Mouse (Mus musculus) limb, embryonic 12.5 days (tissue): ENCODE results near the gene Rbpj. TPM values are rescaled to one million over a fixed set of nuclear protein-coding genes. Genes with fewer than 3 reads are reported as not detected.

Experiments
- ATAC-seq: fragments of 200-750 bp; cut with Nextera tagmentation; 2 replicates; pipeline ENCODE4 v1.8.0; 2017; ENCODE audit warnings: low read depth, moderate TSS enrichment; ENCODE audit not compliant: insufficient number of reproducible peaks, insufficient read depth, low FRiP score, low TSS enrichment
- H3K27ac ChIP-seq: fragments of 300-500 bp; sonication (generic); 2 replicates; pipeline ENCODE4 v1.5.1; 2016; ENCODE audit warnings: mild to moderate bottlenecking, moderate library complexity
- H3K27me3 ChIP-seq: fragments of 300-500 bp; sonication (generic); 2 replicates; pipeline ENCODE4 v1.6.1; 2016; ENCODE audit warnings: mild to moderate bottlenecking, moderate library complexity
- H3K36me3 ChIP-seq: fragments of 300-500 bp; sonication (generic); 2 replicates; pipeline ENCODE4 v1.6.1; 2016; ENCODE audit warnings: mild to moderate bottlenecking, moderate library complexity
- H3K4me1 ChIP-seq: fragments of 300-500 bp; sonication (generic); replicated peaks from 2 replicates; pipeline ENCODE4 v1.6.1; 2016
- H3K4me2 ChIP-seq: fragments of 300-500 bp; sonication (generic); 2 replicates; pipeline ENCODE4 v1.6.1; 2016; ENCODE audit warnings: mild to moderate bottlenecking, moderate library complexity
- H3K4me3 ChIP-seq: fragments of 300-500 bp; sonication (generic); replicated peaks from 2 replicates; pipeline ENCODE4 v1.5.1; 2016; ENCODE audit warnings: mild to moderate bottlenecking
- H3K9ac ChIP-seq: fragments of 300-500 bp; sonication (generic); replicated peaks from 2 replicates; pipeline ENCODE4 v1.6.1; 2016; ENCODE audit warnings: mild to moderate bottlenecking, moderate library complexity
- H3K9me3 ChIP-seq: fragments of 300-500 bp; sonication (generic); 2 replicates; pipeline ENCODE4 v1.6.1; 2016; ENCODE audit warnings: mild to moderate bottlenecking, moderate library complexity
- WGBS: fragments of 180-500 bp; shearing (Covaris S2); methylation state at CpG from one replicate; pipeline ENCODE4 v1.1.7; 2016; 5-methylcytosine and 5-hydroxymethylcytosine counted together
- polyA plus RNA-seq: library from polyadenylated mRNA; unstranded; fragments of >200 nt; fragmentation: Nextera tagmentation; extraction: Ambion mirVana; gene quantifications from 2 replicates; pipeline ENCODE4 v1.2.1, GENCODE M21; 2016

Rbpj gene
- polyA plus RNA-seq, 1 experiment from 2014 or later: 51.3 TPM

- H3K9me3 ChIP-seq: no peaks in the 10 kb centered on the region
- no peak for ATAC-seq
- 74% methylated on average over 3 of the region's 3 CpGs for WGBS
- no peaks in the 10 kb centered on the region for H3K4me1 ChIP-seq
- H3K27me3 ChIP-seq: no peaks in the 10 kb centered on the region
- H3K36me3 ChIP-seq: peaks cover 23% of the 10 kb centered on the region
- H3K4me2 ChIP-seq: no peak overlapping the region
- H3K27ac ChIP-seq: no peak overlapping the region
- H3K4me3 ChIP-seq: no peak overlapping the region
- H3K9ac ChIP-seq: no peak overlapping the region
These were observed 172.7 kb downstream of the Rbpj start for GRCm38 (mm10) chr5:53638647-53639046.

DNA sequence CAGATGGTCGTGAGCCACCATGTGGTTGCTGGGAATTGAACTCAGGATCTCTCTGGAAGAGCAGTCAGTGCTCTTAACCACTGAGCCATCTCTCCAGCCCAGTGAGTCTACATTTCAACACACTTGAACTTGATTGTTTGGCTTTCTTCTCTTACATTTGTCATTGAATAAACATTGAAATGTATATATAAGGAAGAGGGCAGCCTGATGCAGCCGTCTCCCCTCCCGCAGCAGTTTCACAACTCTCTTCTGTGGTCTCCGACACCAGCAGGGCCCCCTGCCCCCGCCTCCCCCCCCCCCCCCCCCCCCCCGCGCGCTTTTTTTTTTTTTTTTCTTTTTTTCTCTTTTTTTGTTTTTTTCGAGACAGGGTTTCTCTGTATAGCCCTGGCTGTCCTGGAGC is 180.7 kb downstream of the Rbpj start:
- H3K27me3 ChIP-seq: no peaks in the 10 kb centered on the region
- H3K36me3 ChIP-seq: peaks cover 68% of the 10 kb centered on the region
- H3K4me1 ChIP-seq: no peaks in the 10 kb centered on the region
- H3K4me3 ChIP-seq: no peak overlapping the region
- ATAC-seq: no peak
- WGBS: 81% methylated on average over 5 of the region's 9 CpGs
- H3K9me3 ChIP-seq: no peaks in the 10 kb centered on the region
- no peak overlapping the region for H3K27ac ChIP-seq
- H3K9ac ChIP-seq: no peak overlapping the region
- no peak overlapping the region for H3K4me2 ChIP-seq

DNA sequence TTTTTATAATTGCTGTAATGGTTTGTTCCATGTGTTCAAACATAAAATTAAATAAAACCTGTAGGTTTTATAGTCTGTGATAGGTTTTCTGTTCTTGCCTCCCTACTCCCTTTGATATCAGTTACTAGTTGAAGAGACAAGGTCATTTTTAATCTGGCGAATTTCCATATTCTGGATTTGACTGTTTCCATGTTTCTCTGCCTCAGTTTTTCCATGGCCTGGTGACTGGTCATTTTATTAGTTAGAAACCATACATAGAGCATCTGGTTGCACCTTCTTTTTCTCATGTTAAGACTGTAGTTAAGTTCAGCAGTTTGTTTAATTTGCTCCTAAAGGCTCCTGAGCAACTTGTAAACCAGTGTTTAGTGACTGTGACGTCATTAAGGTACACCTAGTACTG is 181.4 kb downstream of the Rbpj start:
- no peaks in the 10 kb centered on the region for H3K4me1 ChIP-seq
- 78% methylated on average over 2 of the region's 2 CpGs for WGBS
- H3K27ac ChIP-seq: no peak overlapping the region
- H3K9me3 ChIP-seq: no peaks in the 10 kb centered on the region
- H3K36me3 ChIP-seq: peaks cover 70% of the 10 kb centered on the region
- H3K27me3 ChIP-seq: no peaks in the 10 kb centered on the region
- H3K9ac ChIP-seq: no peak overlapping the region
- H3K4me3 ChIP-seq: no peak overlapping the region
- H3K4me2 ChIP-seq: no peak overlapping the region
- no peak for ATAC-seq

DNA sequence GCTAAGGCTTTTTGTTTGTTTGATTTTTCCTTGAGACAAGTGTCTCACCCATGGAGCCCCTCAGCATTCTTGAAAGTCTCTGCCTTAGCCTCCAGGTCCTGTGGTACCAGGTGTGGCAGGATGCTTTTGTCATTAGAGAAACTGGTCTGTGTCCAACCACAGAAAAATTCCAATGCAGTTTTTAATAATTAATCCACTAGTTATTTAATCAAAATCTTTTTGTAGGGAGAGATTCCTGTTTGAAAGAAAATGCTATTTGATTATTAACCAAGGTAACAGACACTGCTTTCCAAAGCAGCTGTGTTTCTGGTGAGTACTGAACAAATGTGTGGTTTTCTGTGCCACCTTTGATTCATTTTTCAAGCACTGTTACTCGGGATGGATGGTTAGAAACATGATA is 190.6 kb downstream of the Rbpj start:
- H3K9ac ChIP-seq: no peak overlapping the region
- no peaks in the 10 kb centered on the region for H3K27me3 ChIP-seq
- H3K4me1 ChIP-seq: no peaks in the 10 kb centered on the region
- WGBS: 7% methylated on average over 1 of the region's 1 CpGs
- H3K9me3 ChIP-seq: no peaks in the 10 kb centered on the region
- ATAC-seq: no peak
- peaks cover 17% of the 10 kb centered on the region for H3K36me3 ChIP-seq
- no peak overlapping the region for H3K4me3 ChIP-seq
- H3K4me2 ChIP-seq: no peak overlapping the region
- no peak overlapping the region for H3K27ac ChIP-seq

DNA sequence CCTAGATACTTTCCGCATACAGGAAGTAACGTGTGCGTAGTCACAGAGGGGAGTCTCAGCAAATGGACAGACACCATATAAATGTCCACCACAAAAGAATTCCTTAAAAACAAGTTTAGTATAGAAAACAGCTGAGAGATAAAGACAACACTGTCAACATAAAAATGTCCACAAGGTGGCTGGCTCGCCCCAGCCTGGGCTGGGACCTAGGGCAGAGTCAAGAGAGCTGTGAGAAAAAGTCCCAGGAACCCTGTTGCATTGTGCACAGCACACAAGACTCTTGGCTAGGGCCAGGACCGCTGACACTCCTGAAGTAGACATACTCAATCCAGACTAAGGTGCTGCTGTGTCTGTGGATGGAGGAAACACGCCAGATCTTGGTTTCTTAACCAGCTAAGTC is 192.0 kb downstream of the Rbpj start:
- Histone ChIP-seq H3K27ac (no peak overlapping the region), H3K4me3 (no peak overlapping the region), H3K36me3 (peaks cover 6% of the 10 kb centered on the region; the same call in 1 of the 2 replicates), H3K27me3 (no peaks in the 10 kb centered on the region), H3K9me3 (no peaks in the 10 kb centered on the region), H3K4me2 (no peak overlapping the region), H3K9ac (no peak overlapping the region), H3K4me1 (no peaks in the 10 kb centered on the region)
- no peak for ATAC-seq
- 71% methylated on average over 6 of the region's 6 CpGs for WGBS

DNA sequence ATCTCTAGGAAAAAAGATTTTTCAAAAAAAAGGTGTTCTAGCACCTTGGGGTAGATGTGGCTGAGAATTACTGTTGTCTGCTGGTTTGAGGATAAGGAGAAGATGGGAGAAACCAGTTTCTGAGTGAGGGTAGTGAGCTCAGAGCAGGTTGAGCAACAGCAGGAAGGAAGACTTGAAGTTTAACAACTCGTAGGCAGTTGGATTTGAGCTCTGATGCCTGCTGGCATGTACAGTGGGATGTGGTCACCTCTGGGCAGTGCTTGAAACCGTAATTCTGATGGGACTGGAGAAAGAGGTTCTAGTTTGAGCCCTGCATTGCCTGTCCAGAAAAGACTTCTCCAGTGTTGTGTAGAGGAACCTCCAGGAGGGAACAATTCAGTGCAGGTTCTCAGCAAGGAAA is 195.6 kb downstream of the Rbpj start:
- 88% methylated on average over 2 of the region's 2 CpGs for whole genome bisulfite sequencing

DNA sequence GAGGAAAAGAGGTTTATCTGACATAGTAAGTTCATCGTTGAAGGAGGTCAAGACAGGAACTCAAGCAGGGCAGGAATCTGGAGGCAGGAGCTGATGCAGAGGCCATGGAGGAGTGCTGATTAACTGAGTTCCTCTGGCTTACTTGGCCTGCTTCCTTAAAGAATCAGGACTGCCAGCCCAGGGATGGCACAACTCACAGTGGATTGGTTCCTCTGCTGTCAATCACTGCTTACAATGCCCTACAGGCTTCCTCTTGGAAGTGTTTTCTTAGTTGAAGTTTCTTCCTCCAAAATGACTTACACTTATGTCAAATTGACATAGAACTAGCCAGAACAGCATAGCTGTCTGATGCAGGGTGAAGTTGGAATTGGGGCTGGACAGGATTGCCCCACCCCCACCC is 196.5 kb downstream of the Rbpj start:
- Histone ChIP-seq H3K27me3 (no peaks in the 10 kb centered on the region), H3K9me3 (no peaks in the 10 kb centered on the region), H3K4me2 (no peak overlapping the region), H3K4me1 (no peaks in the 10 kb centered on the region), H3K36me3 (no peaks in the 10 kb centered on the region; the same call in 1 of the 2 replicates), H3K4me3 (no peak overlapping the region), H3K9ac (no peak overlapping the region), H3K27ac (no peak overlapping the region)
- WGBS: 74% methylated on average over 1 of the region's 1 CpGs
- no peak for ATAC-seq

More for the DNA sequence above, 195.6 kb downstream of the Rbpj start:
- ATAC-seq: no peak
- Histone ChIP-seq H3K36me3 (no peaks in the 10 kb centered on the region; the same call in 1 of the 2 replicates), H3K9me3 (no peaks in the 10 kb centered on the region), H3K4me1 (no peaks in the 10 kb centered on the region), H3K27me3 (no peaks in the 10 kb centered on the region), H3K27ac (no peak overlapping the region), H3K4me3 (no peak overlapping the region), H3K9ac (no peak overlapping the region), H3K4me2 (no peak overlapping the region)

GRCm38 (mm10) chr5:53663665-53664064 is 197.7 kb downstream of the Rbpj start:
- no peak for ATAC-seq
- Histone ChIP-seq H3K27me3 (no peaks in the 10 kb centered on the region), H3K36me3 (no peaks in the 10 kb centered on the region; the same call in 1 of the 2 replicates), H3K27ac (no peak overlapping the region), H3K4me3 (no peak overlapping the region), H3K4me2 (no peak overlapping the region), H3K9me3 (no peaks in the 10 kb centered on the region), H3K9ac (no peak overlapping the region), H3K4me1 (no peaks in the 10 kb centered on the region)

GRCm38 (mm10) chr5:53668021-53668420 is 202.1 kb downstream of the Rbpj start:
- no peak overlapping the region for H3K27ac ChIP-seq
- H3K4me1 ChIP-seq: no peaks in the 10 kb centered on the region
- no peaks in the 10 kb centered on the region for H3K36me3 ChIP-seq
- H3K9ac ChIP-seq: no peak overlapping the region
- ATAC-seq: no peak
- no peaks in the 10 kb centered on the region for H3K9me3 ChIP-seq
- 89% methylated on average over 5 of the region's 5 CpGs for WGBS
- H3K4me2 ChIP-seq: no peak overlapping the region
- no peaks in the 10 kb centered on the region for H3K27me3 ChIP-seq
- no peak overlapping the region for H3K4me3 ChIP-seq

- ATAC-seq: no peak
- no peak overlapping the region for H3K9ac ChIP-seq
- 83% methylated on average over 10 of the region's 10 CpGs for WGBS
- no peaks in the 10 kb centered on the region for H3K36me3 ChIP-seq
- H3K4me1 ChIP-seq: no peaks in the 10 kb centered on the region
- H3K4me2 ChIP-seq: no peak overlapping the region
- no peaks in the 10 kb centered on the region for H3K9me3 ChIP-seq
- H3K4me3 ChIP-seq: no peak overlapping the region
- no peak overlapping the region for H3K27ac ChIP-seq
- no peaks in the 10 kb centered on the region for H3K27me3 ChIP-seq
These were observed 204.5 kb downstream of the Rbpj start for GRCm38 (mm10) chr5:53670321-53670938.

- 69% methylated on average over 4 of the region's 4 CpGs for WGBS
These were observed 205.6 kb downstream of the Rbpj start for GRCm38 (mm10) chr5:53671507-53671906.

GRCm38 (mm10) chr5:53672352-53672751 is 206.4 kb downstream of the Rbpj start:
- H3K36me3 ChIP-seq: no peaks in the 10 kb centered on the region
- no peak overlapping the region for H3K4me2 ChIP-seq
- no peak overlapping the region for H3K9ac ChIP-seq
- ATAC-seq: peak; percentile 52; the same call in 1 of the 2 replicates
- no peaks in the 10 kb centered on the region for H3K9me3 ChIP-seq
- H3K27ac ChIP-seq: no peak overlapping the region
- H3K27me3 ChIP-seq: no peaks in the 10 kb centered on the region
- no peak overlapping the region for H3K4me3 ChIP-seq
- H3K4me1 ChIP-seq: no peaks in the 10 kb centered on the region
- whole genome bisulfite sequencing: 20% methylated on average over 5 of the region's 5 CpGs

More at GRCm38 (mm10) chr5:53671507-53671906, 205.6 kb downstream of the Rbpj start:
- H3K36me3 ChIP-seq: no peaks in the 10 kb centered on the region
- no peaks in the 10 kb centered on the region for H3K27me3 ChIP-seq
- H3K4me2 ChIP-seq: no peak overlapping the region
- H3K4me1 ChIP-seq: no peaks in the 10 kb centered on the region
- no peak overlapping the region for H3K9ac ChIP-seq
- H3K4me3 ChIP-seq: no peak overlapping the region
- H3K27ac ChIP-seq: no peak overlapping the region
- H3K9me3 ChIP-seq: no peaks in the 10 kb centered on the region
- no peak for ATAC-seq
